Mouse (Mus musculus): ENCODE measurements around the gene Cenpj.

Gene Cenpj

GRCm38 (mm10) chr14:56575416-56575815, at the start of gene Cenpj, which contains the start of gene Parp4:
Gene Cenpj (minus strand): TSS chr14:56575425.
Gene Parp4 (plus strand): TSS chr14:56575619.
- peak; percentile 63 for DNase-seq (ENCODE audit: low spot score)

DNA sequence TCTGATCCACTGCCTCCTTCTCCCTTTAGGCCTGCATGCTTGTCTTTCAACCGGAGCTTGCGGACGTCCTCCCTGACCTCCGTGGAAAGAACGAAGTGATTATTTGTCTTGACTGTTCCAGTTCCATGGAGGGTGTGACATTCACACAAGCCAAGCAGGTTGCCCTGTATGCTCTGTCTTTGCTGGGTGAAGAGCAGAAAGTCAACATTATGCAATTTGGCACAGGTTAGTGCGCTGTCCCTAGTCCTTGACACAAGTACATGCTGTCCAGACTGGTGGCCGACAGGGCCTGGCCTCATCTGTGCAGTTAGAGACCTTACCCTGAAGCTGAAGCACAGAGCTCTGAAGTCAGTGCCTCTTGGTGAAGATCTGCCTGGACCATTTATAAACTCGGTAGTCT, 45.2 kb upstream of the Cenpj start:
- DNase-seq (ENCODE audit: low spot score) = no peak

- DNase-seq (ENCODE audit: low spot score) = no peak
These were observed 42.2 kb upstream of the Cenpj start for GRCm38 (mm10) chr14:56617470-56617869.

- no peak for DNase-seq (ENCODE audit: low spot score)
These were observed 38.0 kb upstream of the Cenpj start for GRCm38 (mm10) chr14:56613212-56613611.

DNA sequence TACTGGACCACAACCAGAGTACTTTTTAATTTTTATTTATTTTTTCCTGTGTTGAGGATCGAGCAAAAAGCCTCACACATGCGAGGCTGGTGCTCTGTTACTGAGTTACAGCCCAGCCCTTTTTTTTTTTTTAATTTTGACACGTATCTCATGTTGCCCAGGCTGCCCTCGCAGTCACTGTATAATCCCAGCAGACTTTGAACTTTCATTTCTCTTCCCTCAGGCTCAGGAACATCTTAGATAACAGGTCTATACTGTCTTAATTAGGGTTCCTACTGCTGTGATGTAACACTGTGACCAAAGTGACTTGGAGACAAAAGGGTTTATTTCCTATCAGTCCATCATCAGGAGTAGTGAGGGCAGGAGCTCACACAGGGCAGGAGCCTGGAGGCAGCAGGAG, 29.9 kb upstream of the Cenpj start:
- DNase-seq (ENCODE audit: low spot score) = no peak

DNA sequence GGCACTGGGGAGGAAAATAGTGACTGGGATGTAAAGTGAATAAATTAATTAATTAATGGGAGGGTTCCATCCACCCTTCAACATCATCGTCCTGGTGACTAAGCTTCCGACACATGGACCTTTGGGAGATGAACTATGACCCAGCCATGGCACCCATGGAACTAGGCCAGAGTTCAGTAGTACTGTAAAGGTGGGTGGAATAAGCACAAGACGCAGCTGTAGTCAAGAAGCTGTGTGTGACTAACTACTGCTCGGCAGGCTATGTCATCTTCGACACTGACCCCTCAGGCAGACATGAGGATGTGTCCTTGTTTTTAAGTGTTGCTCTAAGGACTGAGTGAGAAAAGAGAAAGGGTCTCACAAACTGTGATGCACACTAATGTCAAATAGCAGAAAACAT, 29.2 kb upstream of the Cenpj start:
- DNase-seq (ENCODE audit: low spot score) = no peak

DNA sequence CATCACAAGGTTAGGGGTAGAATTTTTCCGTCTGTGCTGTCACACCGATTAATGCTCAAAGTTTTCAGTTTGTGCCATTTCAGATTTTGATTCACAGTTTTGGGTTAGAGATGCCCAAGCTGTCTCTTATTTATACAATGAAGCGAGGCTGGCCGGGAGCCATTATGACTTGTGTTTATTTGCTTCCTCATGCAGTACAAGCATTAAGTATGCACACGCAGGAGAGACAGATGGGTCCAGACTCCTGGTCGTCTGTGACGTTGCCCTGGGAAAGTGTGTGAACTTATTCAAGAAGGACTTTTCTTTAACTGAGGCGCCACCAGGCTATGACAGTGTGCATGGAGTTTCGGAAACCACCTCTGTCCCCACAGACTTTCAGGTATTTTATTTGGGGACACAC, 26.8 kb upstream of the Cenpj start:
- peak; percentile 9 for DNase-seq (ENCODE audit: low spot score)

DNA sequence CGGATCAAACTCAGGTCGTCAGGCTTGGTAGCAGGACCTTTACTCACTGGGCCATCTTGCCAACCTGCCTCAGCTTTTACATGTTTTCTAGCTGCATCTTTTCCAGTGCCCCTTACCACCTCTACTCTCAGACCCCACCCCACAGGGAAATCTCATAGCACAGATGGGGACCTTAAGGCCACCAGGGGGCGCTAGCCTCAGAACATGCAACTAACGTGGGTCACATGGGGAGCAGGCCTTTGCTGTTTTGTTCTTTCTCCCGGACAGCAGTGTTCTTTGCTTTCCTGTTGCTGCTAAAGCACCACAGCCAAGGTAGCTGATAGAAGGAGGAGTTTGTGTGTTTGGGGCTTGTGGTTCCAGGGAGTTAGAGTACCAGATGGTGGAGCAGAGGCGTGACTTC, 23.5 kb upstream of the Cenpj start:
- DNase-seq (ENCODE audit: low spot score) = peak; percentile 19

- no peak for DNase-seq (ENCODE audit: low spot score)
These were observed 19.6 kb upstream of the Cenpj start for GRCm38 (mm10) chr14:56594811-56595210.

- no peak for DNase-seq (ENCODE audit: low spot score)
These were observed 17.0 kb upstream of the Cenpj start for GRCm38 (mm10) chr14:56592191-56592590.

DNA sequence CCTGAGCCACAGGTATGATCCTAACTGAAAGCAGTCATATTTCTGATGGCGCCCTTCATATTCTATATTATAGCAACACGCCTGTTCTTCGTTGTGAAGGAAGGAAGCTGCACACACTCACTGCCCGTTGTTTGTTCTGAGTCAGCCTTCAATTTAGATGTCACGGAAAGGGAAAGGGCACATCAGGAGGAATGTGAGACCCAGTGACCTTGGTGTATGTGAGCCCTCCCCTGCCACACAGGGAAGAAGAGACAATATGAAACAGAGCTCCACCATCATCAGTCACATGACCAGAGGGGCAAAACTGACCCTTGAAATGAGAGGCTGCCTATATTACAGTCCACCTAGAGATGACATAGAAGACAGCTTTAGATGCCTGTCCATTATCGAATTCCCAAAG, 7.1 kb upstream of the Cenpj start:
- DNase-seq (ENCODE audit: low spot score) = no peak

- DNase-seq (ENCODE audit: low spot score) = no peak
These were observed 5.9 kb upstream of the Cenpj start for GRCm38 (mm10) chr14:56581117-56581516.

GRCm38 (mm10) chr14:56579011-56579410, 3.8 kb upstream of the Cenpj start:
- no peak for DNase-seq (ENCODE audit: low spot score)

GRCm38 (mm10) chr14:56575969-56576901, 1.0 kb upstream of the Cenpj start:
- DNase-seq (ENCODE audit: low spot score) = no peak

GRCm38 (mm10) chr14:56572546-56572945, 2.7 kb downstream of the Cenpj start:
- DNase-seq (ENCODE audit: low spot score) = no peak

DNA sequence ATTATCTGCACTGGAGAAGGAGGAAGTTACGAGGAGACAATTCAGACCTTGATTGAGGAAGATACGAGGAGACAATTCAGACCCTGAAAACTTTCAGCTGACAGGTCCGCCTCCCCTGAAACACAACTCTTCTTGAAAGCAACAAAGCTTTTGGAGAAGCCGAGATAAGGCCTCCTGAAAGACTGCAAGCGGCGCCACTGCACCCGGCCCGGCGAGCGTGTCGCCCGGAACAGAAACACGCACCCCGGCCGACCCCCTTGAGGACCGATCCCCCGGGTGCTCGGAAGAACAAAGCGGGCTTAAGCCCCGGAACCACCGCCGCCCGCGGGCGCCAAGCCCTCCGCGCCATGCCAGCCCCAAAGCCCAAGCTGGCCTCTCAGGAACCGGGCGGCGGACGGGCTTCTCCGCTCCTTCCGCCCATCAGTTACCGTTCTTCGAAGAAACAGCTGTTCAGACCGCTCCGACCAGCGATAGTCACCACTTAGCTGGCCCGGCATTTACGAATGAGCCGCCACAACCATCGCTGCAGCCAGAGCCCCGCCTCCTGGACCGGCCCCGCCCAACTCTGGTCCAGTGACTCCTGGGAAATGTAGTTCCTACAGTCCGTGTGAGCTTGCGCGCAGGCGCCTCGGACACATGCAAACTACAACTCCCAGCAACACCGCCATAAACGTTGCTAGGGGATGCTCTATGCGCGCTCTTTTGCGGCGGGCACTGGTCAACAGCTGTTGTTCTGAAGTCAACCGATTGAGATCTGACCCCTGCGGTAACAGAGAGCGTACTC, 3.7 kb downstream of the Cenpj start:
- DNase-seq (ENCODE audit: low spot score) = peak; percentile 96

- no peak for DNase-seq (ENCODE audit: low spot score)
These were observed 6.2 kb downstream of the Cenpj start for GRCm38 (mm10) chr14:56569041-56569440.

- no peak for DNase-seq (ENCODE audit: low spot score)
These were observed 7.7 kb downstream of the Cenpj start for GRCm38 (mm10) chr14:56567476-56567875.

DNA sequence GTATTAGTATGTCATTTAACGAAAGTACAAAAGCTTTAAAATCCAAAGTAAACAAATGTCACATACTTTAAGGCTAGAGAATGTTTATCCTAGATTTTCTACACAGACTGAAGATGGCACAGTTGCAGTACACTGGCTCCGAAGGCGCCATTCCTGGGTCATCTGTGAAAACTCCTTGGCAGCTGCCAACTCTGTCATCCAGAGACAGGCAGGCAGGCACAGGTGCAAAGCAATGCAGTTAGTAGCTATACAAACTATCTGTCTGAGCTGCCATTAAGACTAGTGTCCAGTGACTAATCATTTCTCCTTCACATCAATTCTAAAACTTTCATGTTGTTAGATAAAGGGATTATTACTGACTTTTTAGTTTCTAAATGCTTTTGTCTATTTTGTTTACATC, 16.1 kb downstream of the Cenpj start:
- no peak for DNase-seq (ENCODE audit: low spot score)

- DNase-seq (ENCODE audit: low spot score) = no peak
These were observed 20.5 kb downstream of the Cenpj start for GRCm38 (mm10) chr14:56554716-56555115.

DNA sequence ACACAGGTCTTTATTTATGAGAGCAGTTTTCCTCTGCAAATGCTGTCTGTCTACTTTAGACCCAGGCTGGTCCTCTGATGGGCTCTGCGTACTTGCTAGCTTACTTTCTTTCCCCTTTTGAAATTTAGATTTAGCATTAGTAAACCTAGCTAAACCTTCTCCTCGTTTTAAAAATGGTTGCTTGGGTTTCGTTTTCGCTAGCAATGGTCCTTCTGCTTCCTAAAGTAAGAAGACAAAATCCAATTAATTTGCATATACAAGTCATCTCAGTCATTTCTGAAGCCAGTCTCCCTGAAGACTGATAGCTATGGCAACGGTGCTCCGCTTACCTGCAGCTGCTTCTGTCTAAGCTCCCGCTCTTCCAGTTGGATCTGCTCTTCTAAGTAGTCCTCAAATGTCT, 21.9 kb downstream of the Cenpj start:
- DNase-seq (ENCODE audit: low spot score) = no peak

GRCm38 (mm10) chr14:56552924-56553323, 22.3 kb downstream of the Cenpj start:
- DNase-seq (ENCODE audit: low spot score) = no peak

- no peak for DNase-seq (ENCODE audit: low spot score)
These were observed 24.3 kb downstream of the Cenpj start for GRCm38 (mm10) chr14:56550960-56551359.
